Mouse (Mus musculus) brown adipose tissue, adult 24 weeks (tissue): ENCODE measurements around the gene Rsbn1l. TPM values are rescaled to one million over a fixed set of nuclear protein-coding genes. Genes with fewer than 3 reads are reported as not detected.
A peak's percentile ranks its signal among the peaks of the same experiment; 100 is the strongest.

Experiments used
- H3K27ac ChIP-seq: fragments of 200-500 bp; replicated peaks from 2 replicates; pipeline ENCODE4 v1.5.1; 2012; ENCODE audit warnings: low read depth, mild to moderate bottlenecking, low read length
- H3K4me1 ChIP-seq: fragments of 200-500 bp; 2 replicates; pipeline ENCODE4 v1.6.1; 2012; ENCODE audit warnings: low read length, mixed read lengths; ENCODE audit not compliant: control insufficient read depth, insufficient read depth, insufficient read length
- H3K4me3 ChIP-seq: fragments of 200-500 bp; 2 replicates; pipeline ENCODE4 v1.5.1; 2012; ENCODE audit warnings: low read depth, mild to moderate bottlenecking, low read length, moderate library complexity; ENCODE audit not compliant: insufficient read depth
- polyA plus RNA-seq: library from polyadenylated mRNA; stranded (reverse); fragments of >200 nt; gene quantifications from 2 replicates; pipeline ENCODE4 v1.2.4, GENCODE M21; 2012; ENCODE audit not compliant: missing spikeins, insufficient read depth, insufficient read length

The Rsbn1l gene
- polyA plus RNA-seq, 1 experiment: 4.8 TPM

DNA sequence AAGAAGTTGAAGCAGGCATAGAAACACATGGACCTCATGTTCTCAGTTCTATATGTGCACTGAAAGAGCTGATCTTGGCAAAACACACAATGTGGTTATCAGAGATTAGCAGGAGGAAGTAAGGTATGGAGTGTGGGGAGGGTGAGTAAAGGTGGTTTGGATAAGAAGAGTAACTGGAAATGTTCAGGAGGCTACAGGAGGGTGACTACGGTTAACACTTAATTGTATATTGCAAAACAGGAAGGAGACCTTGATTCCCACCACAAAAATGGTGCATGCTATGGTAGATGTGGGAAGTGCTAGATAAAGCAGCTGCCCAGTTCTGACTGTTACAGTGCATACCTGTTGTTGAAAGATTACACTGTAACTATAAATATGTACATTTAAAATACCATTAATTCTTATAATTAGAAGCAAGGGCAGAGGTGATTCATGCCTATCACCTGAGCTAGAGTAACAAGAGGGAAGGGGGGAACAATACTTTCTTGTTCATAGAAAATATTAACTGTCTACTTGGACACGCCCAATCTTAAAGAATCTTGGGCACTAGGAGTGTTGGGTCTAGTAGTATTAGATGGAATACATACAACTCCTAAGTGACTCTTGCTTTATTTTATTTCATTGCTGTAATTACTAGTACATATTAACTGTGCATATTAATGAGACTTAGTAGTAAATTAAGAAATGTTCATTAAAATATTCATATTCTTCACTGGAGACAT lies 58.6 kb downstream of the Rsbn1l start:
- no peaks in the 10 kb centered on the region for H3K4me1 ChIP-seq
- no peak overlapping the region for H3K4me3 ChIP-seq
- H3K27ac ChIP-seq: no peak overlapping the region

DNA sequence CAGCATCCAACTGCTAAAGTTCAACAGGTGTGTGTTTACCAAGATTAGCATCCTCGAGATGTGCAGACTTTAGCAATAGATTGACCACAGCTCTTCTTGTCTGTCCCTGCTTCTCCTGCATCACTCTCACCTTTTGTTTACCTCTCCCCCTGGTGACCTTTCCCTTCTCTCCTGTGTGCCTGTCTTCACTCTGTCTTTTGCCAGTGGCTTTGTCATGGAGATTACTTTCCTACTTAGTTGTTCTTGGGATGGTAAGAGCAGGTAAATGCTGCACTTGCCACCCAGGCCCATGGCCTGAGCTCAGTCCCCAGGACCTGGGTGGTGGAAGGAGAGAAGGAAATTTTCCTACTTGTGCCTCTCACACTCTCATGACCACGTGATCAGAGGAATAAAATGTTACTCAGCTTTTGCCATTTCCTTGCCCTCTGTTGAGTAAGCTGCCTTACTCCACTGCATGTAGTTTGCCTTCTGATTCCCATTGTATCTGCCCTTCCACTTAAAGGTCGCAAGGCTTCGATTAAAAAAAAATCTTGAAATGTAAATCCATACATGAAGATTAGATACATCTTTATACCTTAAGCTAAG lies 72.1 kb downstream of the Rsbn1l start:
- Histone ChIP-seq H3K4me1 (no peaks in the 10 kb centered on the region), H3K27ac (no peak overlapping the region), H3K4me3 (no peak overlapping the region)

DNA sequence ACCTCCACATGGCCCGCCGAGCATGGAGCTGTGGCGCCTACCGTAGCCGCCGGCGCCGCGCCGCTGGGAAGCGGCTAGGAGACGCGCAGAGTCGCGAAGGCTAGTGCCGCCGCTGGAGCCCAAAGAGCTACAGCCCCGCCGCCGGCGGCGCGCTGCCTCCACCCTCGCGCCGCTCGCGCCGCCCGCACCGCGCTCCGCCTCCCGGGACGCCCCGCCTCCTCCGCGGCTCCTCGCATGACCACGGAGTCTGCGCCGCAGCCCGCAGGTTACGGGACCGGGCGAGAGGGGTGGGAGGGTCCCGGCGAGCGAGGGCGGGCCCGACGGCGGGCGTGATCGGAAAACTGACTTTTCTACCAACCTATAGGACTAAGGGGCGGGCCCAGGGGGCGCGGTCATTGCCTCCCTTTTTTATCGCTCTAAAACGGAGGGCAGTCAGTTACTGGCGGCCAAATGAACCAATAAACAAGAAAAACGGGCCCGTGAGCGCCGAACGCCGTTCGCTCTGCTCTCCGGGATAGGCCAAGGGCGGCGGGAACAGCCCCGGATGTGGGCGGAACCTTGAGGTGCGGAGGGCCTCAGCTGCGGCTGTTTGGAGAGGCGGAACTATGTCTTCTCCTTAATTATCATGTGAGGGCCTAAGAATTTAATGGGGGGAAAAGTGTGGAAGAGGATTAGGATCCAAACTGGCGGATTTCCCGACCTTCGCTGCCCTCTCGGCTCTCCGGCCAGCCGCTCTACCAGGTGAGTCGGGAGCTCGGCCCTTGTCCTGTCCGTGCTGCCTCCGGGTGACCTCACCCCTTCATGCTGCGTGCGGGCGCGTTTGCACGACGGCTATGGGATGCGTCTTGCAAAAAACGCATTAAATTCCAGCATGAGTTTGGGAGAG lies 74.0 kb downstream of the Rsbn1l start, which contains the start of the genes Phtf2 and Tmem60:
TSS of gene Phtf2 (minus strand) at position 210 of the 886 bp plus-strand sequence.
TSS of gene Tmem60 (plus strand) at position 277 of the 886 bp plus-strand sequence.
- no peaks in the 10 kb centered on the region for H3K4me1 ChIP-seq
- H3K4me3 ChIP-seq: peak within 1 kb of the TSS; percentile 90
- H3K27ac ChIP-seq: peak within 1 kb of the TSS; percentile 68

- Histone ChIP-seq H3K27ac (no peak overlapping the region), H3K4me1 (no peaks in the 10 kb centered on the region), H3K4me3 (peak overlapping the region; percentile 71)
Measured at GRCm38 (mm10) chr5:20880797-20881775, 75.1 kb downstream of the Rsbn1l start.

GRCm38 (mm10) chr5:20880386-20880785 lies 75.8 kb downstream of the Rsbn1l start:
- peak overlapping the region; percentile 27; the same call in 1 of the 2 replicates for H3K4me3 ChIP-seq
- H3K27ac ChIP-seq: no peak overlapping the region
- no peaks in the 10 kb centered on the region for H3K4me1 ChIP-seq

- Histone ChIP-seq H3K4me1 (no peaks in the 10 kb centered on the region; the same call in 1 of the 2 replicates), H3K4me3 (no peak overlapping the region), H3K27ac (no peak overlapping the region)
Measured at GRCm38 (mm10) chr5:20876934-20877426, 79.2 kb downstream of the Rsbn1l start.

DNA sequence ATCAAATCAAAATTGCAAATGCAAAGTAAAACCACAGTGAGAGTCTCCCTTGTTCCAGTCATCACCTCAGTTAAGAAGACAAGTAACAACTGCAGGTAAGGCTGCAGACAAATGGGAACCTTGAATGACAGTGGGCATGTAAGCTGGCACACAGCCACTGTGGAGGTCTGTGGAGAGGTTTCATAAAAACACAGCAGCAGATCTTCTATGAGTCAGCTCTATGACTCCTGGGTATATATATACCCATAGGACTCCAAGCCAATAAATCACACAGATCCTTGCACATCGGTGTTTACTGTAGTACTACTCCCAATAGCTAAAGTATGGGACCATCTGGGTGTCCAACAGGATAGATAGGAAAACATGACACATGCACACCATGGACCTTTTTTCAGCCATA lies 83.1 kb downstream of the Rsbn1l start:
- Histone ChIP-seq H3K4me3 (no peak overlapping the region), H3K27ac (no peak overlapping the region), H3K4me1 (no peaks in the 10 kb centered on the region; the same call in 1 of the 2 replicates)

DNA sequence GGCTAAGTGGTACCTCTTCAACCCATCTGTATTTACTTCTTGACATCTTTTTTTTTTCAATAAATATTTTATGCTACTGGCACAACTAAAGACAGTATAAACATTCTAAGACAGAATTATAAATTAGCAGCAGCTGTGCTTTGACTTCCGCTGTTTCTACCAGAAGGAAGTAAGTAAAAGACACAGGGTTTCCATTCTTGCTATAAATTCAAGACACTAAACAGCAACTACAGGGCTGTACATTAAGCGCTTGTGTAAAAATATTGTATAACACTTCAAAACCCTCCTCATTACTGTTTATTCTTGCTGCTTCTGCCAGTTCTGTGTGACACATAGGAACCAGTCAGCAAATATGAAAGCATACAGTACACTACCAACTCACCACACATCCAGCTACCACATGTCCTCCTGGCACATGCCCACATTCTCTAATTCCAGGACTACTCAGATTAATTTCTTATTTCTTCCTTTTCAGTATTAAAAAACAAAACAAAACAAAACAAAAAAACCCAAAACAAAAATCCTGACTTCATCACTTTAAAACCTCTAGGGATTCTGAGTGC lies 90.9 kb downstream of the Rsbn1l start:
- Histone ChIP-seq H3K4me1 (peaks cover 2% of the 10 kb centered on the region; the same call in 1 of the 2 replicates), H3K4me3 (no peak overlapping the region), H3K27ac (no peak overlapping the region)

DNA sequence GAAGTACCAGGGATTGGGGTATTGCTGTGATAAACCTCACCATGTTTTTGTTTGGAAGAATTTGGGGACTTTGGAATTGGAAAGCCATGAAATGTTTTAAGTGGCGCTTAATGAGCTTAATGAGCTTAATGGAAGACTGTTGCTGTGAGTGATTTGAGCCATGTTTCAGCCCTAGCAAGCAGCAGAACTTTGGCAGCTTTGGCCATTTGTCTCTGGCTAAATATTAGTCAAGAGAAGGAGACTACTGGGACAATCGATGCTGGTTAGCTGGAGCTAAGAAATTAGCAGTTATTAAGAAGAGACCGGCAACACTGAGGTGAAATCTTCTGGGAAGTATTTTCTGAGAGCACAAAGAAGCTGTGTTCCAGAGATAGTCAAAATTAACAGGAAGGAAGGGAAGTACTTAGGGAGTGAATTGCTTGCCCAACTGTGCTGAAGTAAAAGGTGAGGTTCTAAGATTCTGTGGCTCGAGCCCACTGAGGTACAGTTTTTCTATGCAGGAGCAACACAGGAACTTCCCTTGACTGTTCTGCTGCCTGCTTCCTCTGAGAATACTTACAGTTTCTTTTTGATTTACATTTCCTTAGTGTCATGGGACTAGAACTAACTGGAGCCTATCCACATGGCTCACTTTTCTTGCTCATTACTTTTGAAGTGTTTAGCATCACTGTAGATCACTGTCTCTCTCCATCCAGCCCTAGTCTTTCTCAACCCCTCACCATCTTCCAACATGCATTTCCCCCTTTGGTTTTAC lies 91.8 kb downstream of the Rsbn1l start:
- Histone ChIP-seq H3K4me3 (no peak overlapping the region), H3K4me1 (peaks cover 2% of the 10 kb centered on the region; the same call in 1 of the 2 replicates), H3K27ac (no peak overlapping the region)

DNA sequence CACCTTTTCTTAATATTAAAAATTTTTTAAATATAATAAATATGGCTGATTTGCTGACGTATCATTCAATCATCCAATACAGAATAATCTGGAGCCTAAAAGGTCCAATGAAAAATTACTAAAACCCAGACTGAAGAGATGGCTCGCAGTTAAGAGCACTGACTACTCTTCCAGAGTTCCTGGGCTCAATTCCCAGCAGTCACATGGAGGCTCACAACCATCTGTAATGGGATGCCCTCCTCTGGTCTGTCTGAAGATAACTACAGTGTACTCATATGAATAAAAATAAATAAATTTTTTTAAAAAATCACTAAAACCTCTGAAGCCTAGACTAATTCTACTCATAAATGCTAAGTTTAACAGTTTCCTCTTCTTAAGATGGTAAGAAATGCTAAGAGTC lies 94.3 kb downstream of the Rsbn1l start:
- Histone ChIP-seq H3K4me1 (peaks cover 2% of the 10 kb centered on the region; the same call in 1 of the 2 replicates), H3K27ac (no peak overlapping the region), H3K4me3 (no peak overlapping the region)

- Histone ChIP-seq H3K27ac (no peak overlapping the region), H3K4me3 (no peak overlapping the region), H3K4me1 (no peaks in the 10 kb centered on the region; the same call in 1 of the 2 replicates)
Measured at GRCm38 (mm10) chr5:20860565-20860964, 95.6 kb downstream of the Rsbn1l start.

- no peak overlapping the region for H3K27ac ChIP-seq
- H3K4me1 ChIP-seq: no peaks in the 10 kb centered on the region
- H3K4me3 ChIP-seq: no peak overlapping the region
Measured at GRCm38 (mm10) chr5:20858404-20858803, 97.8 kb downstream of the Rsbn1l start.

- no peak overlapping the region for H3K4me3 ChIP-seq
- H3K27ac ChIP-seq: no peak overlapping the region
- H3K4me1 ChIP-seq: no peaks in the 10 kb centered on the region
Measured at GRCm38 (mm10) chr5:20855066-20855465, 101.1 kb downstream of the Rsbn1l start.
